Mouse (Mus musculus) limb, embryonic 11.5 days (tissue): ENCODE measurements around the gene Prss56. TPM values are rescaled to one million over a fixed set of nuclear protein-coding genes. Genes with fewer than 3 reads are reported as not detected.

ENCODE experiments used
- ATAC-seq: fragments of 200-750 bp; cut with Nextera tagmentation; 2 replicates; pipeline ENCODE4 v1.8.0; 2017; ENCODE audit warnings: low read depth; ENCODE audit not compliant: insufficient number of reproducible peaks, low FRiP score, low TSS enrichment
- DNase-seq: peaks from one replicate; pipeline ENCODE4 v3.0.0-alpha.2; 2015; ENCODE audit warnings: low spot score
- H3K27ac ChIP-seq: fragments of 300-500 bp; sonication (generic); replicated peaks from 2 replicates; pipeline ENCODE4 v1.5.1; 2014; ENCODE audit warnings: low read depth, mild to moderate bottlenecking, low read length
- H3K27me3 ChIP-seq: fragments of 300-500 bp; sonication (generic); 2 replicates; pipeline ENCODE4 v1.6.1; 2014; ENCODE audit warnings: mild to moderate bottlenecking, low read length, mixed read lengths; ENCODE audit not compliant: control insufficient read depth, insufficient read depth
- H3K36me3 ChIP-seq: fragments of 300-500 bp; sonication (generic); 2 replicates; pipeline ENCODE4 v1.6.1; 2014; ENCODE audit warnings: mild to moderate bottlenecking, low read length, moderate library complexity, mixed read lengths; ENCODE audit not compliant: control insufficient read depth, insufficient read depth
- H3K4me1 ChIP-seq: fragments of 300-500 bp; sonication (generic); 2 replicates; pipeline ENCODE4 v1.6.1; 2014; ENCODE audit warnings: low read length, mixed read lengths; ENCODE audit not compliant: control insufficient read depth, insufficient read depth
- H3K4me2 ChIP-seq: fragments of 300-500 bp; sonication (generic); 2 replicates; pipeline ENCODE4 v1.6.1; 2014; ENCODE audit warnings: low read depth, mild to moderate bottlenecking, moderate library complexity; ENCODE audit not compliant: severe bottlenecking
- H3K4me3 ChIP-seq: fragments of 300-500 bp; sonication (generic); 2 replicates; pipeline ENCODE4 v1.5.1; 2014; ENCODE audit warnings: low read depth, low read length
- H3K9ac ChIP-seq: fragments of 300-500 bp; sonication (generic); 2 replicates; pipeline ENCODE4 v1.6.1; 2014; ENCODE audit warnings: mild to moderate bottlenecking, low read length
- H3K9me3 ChIP-seq: fragments of 300-500 bp; sonication (generic); 2 replicates; pipeline ENCODE4 v1.6.1; 2016; ENCODE audit warnings: low read length; ENCODE audit not compliant: control insufficient read depth
- WGBS: fragments of 180-500 bp; shearing (Covaris S2); extraction: QIAGEN DNeasy Blood & Tissue Kit; methylation state at CpG from one replicate; pipeline ENCODE4 v1.1.7; 2014; 5-methylcytosine and 5-hydroxymethylcytosine counted together
- polyA plus RNA-seq: library from polyadenylated mRNA; unstranded; fragments of >200 nt; fragmentation: Nextera tagmentation; extraction: Ambion mirVana; gene quantifications from 2 replicates; pipeline ENCODE4 v1.2.1, GENCODE M21; 2014

Prss56 gene
- polyA plus RNA-seq: not detected in 2 replicates

DNA sequence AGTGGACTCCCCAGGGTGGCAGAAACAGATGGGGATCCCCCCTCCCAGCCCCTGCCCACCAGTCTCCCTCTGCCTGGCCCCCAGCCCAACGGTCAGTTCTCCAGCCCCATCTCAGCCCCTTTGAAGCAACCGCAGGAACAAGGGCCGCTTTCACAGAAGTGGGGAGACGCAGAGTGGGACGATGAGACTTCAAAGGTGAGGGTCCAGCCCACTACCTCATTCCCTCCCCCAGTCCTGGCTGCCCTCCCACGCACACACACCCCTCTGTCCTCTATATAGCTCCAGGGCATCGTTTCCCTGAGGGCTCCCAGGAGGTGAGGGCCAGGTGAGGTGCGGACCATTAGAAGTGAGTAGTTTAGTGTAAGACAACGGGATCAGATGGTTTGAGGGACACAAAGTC is at the start of gene Prss56:
TSS of gene Prss56 (plus strand) at position 301 of the 400 bp plus-strand sequence.
- 28% methylated on average over 9 of the region's 9 CpGs for WGBS
- Histone ChIP-seq H3K4me3 (no peak within 1 kb of the TSS), H3K27ac (no peak within 1 kb of the TSS), H3K4me2 (no peak within 1 kb of the TSS), H3K9me3 (no peaks in the 10 kb centered on the region), H3K36me3 (no peaks in the 10 kb centered on the region), H3K4me1 (peaks cover 2% of the 10 kb centered on the region; the same call in 1 of the 2 replicates), H3K27me3 (peaks cover 44% of the 10 kb centered on the region), H3K9ac (no peak within 1 kb of the TSS)
- ATAC-seq (no peak), DNase-seq (no peak)

DNA sequence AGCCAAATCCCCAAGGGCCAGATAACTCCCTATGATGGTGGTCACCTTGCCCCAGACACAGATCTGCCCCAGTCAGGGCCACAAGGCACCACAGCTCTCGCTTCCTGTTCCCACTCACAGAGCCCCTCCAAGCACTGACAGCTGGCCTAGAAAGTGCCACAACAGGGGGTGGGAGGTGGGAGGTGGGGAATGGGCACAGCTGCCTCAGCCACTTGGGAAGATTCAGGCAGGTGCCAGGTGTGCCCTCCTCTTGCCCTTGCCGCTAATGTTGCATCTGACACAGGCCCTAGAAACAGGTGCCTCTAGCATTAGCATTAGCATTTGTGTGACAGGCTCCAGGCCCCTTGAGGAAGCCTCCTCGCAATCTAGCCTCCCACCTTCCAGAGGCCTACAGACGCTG is 41.6 kb upstream of the Prss56 start:
- DNase-seq (no peak), ATAC-seq (no peak)
- no peaks in the 10 kb centered on the region for H3K36me3 ChIP-seq
- H3K9me3 ChIP-seq: no peaks in the 10 kb centered on the region
- no peak overlapping the region for H3K4me2 ChIP-seq
- no peak overlapping the region for H3K4me3 ChIP-seq
- H3K9ac ChIP-seq: no peak overlapping the region
- no peaks in the 10 kb centered on the region for H3K4me1 ChIP-seq
- H3K27me3 ChIP-seq: 0 out of 2 replicates have a peak, but pooled peaks cover 2% of the 10 kb centered on the region
- H3K27ac ChIP-seq: no peak overlapping the region
- 81% methylated on average over 4 of the region's 4 CpGs for WGBS

DNA sequence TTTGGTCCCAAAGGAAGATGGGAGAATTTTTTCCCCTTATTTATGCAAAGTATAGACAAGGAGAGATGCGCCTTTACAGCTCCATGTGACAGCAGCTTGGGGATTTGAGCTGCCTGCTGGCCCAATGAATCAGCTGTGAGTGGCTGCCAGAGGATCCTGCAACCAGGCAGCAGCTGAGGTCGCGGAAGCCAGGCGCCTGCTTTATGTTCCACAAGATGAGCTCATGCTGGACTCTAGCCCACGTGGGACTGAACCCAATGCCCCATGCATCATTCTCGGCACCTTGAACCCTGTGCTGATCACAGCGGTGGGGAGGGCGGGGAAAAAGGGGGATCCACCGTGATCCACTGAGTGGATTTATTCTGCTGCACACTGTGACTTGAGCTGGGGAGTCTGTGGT is 40.7 kb upstream of the Prss56 start:
- no peak overlapping the region for H3K4me2 ChIP-seq
- H3K27me3 ChIP-seq: 0 out of 2 replicates have a peak, but pooled peaks cover 2% of the 10 kb centered on the region
- no peak for DNase-seq
- H3K4me1 ChIP-seq: no peaks in the 10 kb centered on the region
- H3K36me3 ChIP-seq: no peaks in the 10 kb centered on the region
- ATAC-seq: no peak
- WGBS: 74% methylated on average over 9 of the region's 9 CpGs
- no peak overlapping the region for H3K27ac ChIP-seq
- no peak overlapping the region for H3K4me3 ChIP-seq
- H3K9ac ChIP-seq: no peak overlapping the region
- no peaks in the 10 kb centered on the region for H3K9me3 ChIP-seq

DNA sequence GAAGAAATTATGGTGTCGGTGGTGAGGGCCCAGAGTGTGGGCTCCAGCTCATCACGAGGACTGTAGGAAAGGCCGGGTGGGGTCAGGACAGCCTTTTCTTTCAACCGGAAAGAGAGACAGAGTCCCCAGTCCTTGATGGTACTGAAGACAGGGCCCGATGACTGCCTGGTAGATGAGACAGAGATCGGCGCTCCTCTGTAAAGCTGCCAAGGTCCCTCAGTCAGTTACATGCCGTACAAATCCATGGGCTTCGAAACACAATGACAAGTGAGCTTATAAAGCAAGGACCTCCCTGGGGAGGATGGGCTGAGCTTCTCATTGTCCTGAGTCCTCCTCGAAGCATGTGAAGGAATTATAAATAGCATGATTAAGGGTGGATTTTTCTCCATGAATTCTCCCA is 40.0 kb upstream of the Prss56 start:
- ATAC-seq (no peak), DNase-seq (no peak)
- 0 out of 2 replicates have a peak, but pooled peaks cover 2% of the 10 kb centered on the region for H3K27me3 ChIP-seq
- no peaks in the 10 kb centered on the region for H3K9me3 ChIP-seq
- no peaks in the 10 kb centered on the region for H3K4me1 ChIP-seq
- no peak overlapping the region for H3K9ac ChIP-seq
- no peak overlapping the region for H3K4me2 ChIP-seq
- H3K27ac ChIP-seq: no peak overlapping the region
- 88% methylated on average over 10 of the region's 10 CpGs for WGBS
- no peak overlapping the region for H3K4me3 ChIP-seq
- no peaks in the 10 kb centered on the region for H3K36me3 ChIP-seq

DNA sequence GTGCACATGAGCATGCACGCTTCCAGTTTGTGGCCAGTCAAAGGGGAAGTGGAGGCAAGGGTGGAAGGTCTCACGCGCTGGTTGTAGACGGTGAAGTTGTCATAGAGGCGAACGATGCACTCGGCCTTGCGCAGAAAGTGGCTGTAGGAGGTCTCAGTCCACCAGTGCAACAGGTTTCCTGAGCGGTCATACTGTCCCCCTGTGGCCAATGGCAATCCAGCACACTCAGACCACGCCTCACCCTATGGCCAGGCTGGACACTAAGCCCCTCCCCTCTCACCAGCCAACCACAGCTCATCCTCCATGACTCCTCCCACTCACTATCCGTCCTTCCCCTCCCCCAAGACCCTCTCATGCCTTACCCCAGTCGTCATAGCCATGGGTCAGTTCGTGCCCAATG is 33.7 kb upstream of the Prss56 start:
- H3K4me1 ChIP-seq: 0 out of 2 replicates have a peak, but pooled peaks cover 2% of the 10 kb centered on the region
- H3K27me3 ChIP-seq: peaks cover 42% of the 10 kb centered on the region
- H3K4me2 ChIP-seq: no peak overlapping the region
- 24% methylated on average over 13 of the region's 13 CpGs for WGBS
- H3K9ac ChIP-seq: no peak overlapping the region
- DNase-seq: no peak
- no peak overlapping the region for H3K27ac ChIP-seq
- no peaks in the 10 kb centered on the region for H3K36me3 ChIP-seq
- H3K9me3 ChIP-seq: no peaks in the 10 kb centered on the region
- no peak for ATAC-seq
- no peak overlapping the region for H3K4me3 ChIP-seq

DNA sequence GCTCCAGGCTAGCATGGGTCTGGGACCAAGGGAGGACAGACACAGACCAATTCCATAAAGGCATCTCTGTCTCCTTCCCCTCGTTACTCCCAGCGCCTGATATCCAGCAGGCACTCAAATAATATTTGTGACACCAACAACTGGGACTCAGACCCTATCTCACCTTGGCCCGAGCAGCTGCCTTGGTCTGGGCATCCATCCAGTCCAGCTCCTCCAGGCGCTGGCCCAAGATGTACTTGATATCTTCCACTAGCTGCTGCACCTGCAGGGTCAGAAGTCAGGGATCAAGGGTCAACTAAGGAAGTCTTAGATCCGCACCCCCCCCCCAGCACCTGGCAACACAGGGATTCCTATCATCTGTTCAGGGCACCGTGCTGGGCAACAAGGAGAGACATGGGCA is 31.8 kb upstream of the Prss56 start:
- Histone ChIP-seq H3K27ac (no peak overlapping the region), H3K9ac (no peak overlapping the region), H3K36me3 (no peaks in the 10 kb centered on the region), H3K4me2 (no peak overlapping the region), H3K27me3 (peaks cover 59% of the 10 kb centered on the region), H3K9me3 (no peaks in the 10 kb centered on the region), H3K4me1 (peaks cover 8% of the 10 kb centered on the region; the same call in 1 of the 2 replicates), H3K4me3 (no peak overlapping the region)
- no peak for DNase-seq
- WGBS: 82% methylated on average over 6 of the region's 6 CpGs
- ATAC-seq: no peak

DNA sequence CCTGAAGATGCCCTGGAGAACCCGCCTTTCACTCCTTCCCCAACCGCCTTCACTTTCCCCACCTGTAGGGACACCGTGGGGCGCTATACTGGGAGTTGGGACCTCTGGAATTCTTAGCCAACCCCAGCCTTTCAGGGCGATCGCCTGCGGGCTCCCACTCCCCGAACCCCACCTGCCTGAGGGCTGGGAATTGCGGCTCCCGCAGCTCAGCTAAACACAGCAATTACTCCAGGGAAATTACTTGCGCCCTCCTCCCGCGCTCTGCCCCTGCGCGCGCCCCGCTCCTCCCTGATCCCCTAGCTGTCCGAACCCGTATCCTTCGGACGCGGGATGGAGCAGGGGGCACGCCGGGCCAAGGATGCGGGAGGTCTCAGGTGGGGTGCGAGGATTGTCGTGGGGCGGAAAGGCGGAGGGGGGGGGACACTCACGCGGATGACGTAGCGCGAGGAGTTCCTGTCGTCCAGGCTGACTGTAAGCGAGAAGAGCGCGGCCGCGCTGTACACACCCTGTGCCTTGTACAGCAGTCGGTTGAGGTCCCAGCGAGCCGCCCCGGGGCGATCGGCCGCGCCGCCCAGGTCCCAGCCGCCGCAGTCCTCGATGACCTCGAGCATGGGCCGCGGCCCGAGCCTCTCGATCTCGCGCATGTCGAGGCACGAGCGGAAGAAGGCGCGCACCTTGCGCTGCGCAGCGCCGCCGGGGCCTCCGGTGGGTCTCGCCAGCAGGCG is 29.2 kb upstream of the Prss56 start:
- Histone ChIP-seq H3K9ac (no peak overlapping the region), H3K27me3 (peaks cover 85% of the 10 kb centered on the region), H3K27ac (no peak overlapping the region), H3K4me3 (peak overlapping the region; percentile 24), H3K36me3 (no peaks in the 10 kb centered on the region), H3K4me2 (peak overlapping the region; percentile 33), H3K4me1 (peaks cover 8% of the 10 kb centered on the region; the same call in 1 of the 2 replicates), H3K9me3 (no peaks in the 10 kb centered on the region)
- ATAC-seq (no peak), DNase-seq (no peak)
- WGBS: 1% methylated on average over 63 of the region's 72 CpGs

DNA sequence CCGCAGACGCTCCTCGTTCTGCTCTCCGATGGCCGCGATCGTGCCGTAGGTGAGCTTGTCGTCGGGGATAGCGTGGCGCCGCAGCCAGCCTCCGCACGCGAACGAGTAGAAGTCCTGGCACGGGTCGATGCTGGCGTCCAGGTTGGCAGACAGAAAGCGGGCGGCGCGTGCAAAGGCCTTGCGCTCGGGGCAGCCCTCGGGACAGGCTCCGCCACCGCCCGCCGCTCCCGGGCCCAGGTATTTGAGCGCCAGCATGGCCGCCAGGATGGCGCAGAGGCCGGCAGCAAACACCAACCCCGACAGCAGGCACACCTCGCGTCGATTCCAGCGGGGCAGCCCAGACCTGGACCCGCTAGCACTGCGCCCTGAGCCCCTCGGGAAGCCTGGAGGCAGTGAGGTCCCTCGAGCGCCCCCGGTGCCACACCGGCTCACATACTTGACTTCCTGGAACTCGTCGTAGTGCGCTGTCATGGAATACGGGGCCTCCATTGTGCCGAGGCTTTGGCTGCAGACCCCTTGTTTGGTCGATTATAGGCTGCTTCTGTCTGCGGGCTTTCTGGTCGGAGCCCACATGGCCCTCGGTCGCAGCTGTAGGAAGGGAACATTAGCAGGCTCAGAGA is 28.5 kb upstream of the Prss56 start:
- no peak overlapping the region for H3K9ac ChIP-seq
- no peaks in the 10 kb centered on the region for H3K36me3 ChIP-seq
- H3K4me3 ChIP-seq: peak overlapping the region; percentile 24
- peak; percentile 55 for DNase-seq
- WGBS: 2% methylated on average over 58 of the region's 58 CpGs
- no peak for ATAC-seq
- H3K9me3 ChIP-seq: no peaks in the 10 kb centered on the region
- H3K4me1 ChIP-seq: peaks cover 8% of the 10 kb centered on the region; the same call in 1 of the 2 replicates
- peak overlapping the region; percentile 33 for H3K4me2 ChIP-seq
- H3K27me3 ChIP-seq: peaks cover 85% of the 10 kb centered on the region
- no peak overlapping the region for H3K27ac ChIP-seq
